Mouse (Mus musculus): Measurements from ENCODE around the gene Pdlim7.

GRCm38 (mm10) chr13:55519606-55520005 is 6.1 kb upstream of the Pdlim7 start:
- TF ChIP-seq CTCF (IDR thresholded peaks at IDR 0.05; ENCODE audit: extremely low read depth, insufficient read length, insufficient replicate concordance, low read depth, low read length) (no peak), POLR2A (IDR thresholded peaks at IDR 0.05; ENCODE audit: low read depth, low read length) (no peak)
